ENCODE assay signal across 10 mouse cellular contexts in genomic region chr7:43470373-43470772, GRCm38 (mm10). TPM values are rescaled to one million over a fixed set of nuclear protein-coding genes. Genes with fewer than 3 reads are reported as not detected.
A peak's percentile ranks its signal among the peaks of the same experiment; 100 is the strongest.
DNase-seq lines count a peak whose midpoint lies in the region; ATAC-seq and TF ChIP-seq lines count a peak whose summit lies in the region.
"Had no signal": no experiment of that assay in that cellular context is flagged by ENCODE, and none has a peak within 500 bp of the region (broad histone marks: within the 10 kb centered on the region; RNA-seq: fewer than 3 reads in every experiment).

No protein-coding gene starts in this region.

- no peaks in the 10 kb centered on the region for H3K36me3 ChIP-seq in lung, postnatal 0 days (ENCODE audit: insufficient read depth, low read length)
- H3K36me3 ChIP-seq: midbrain, embryonic 12.5 days had no signal

- no peak for TF ChIP-seq EP300 in lung, postnatal 0 days (IDR thresholded peaks at IDR 0.05)

- no peak overlapping the region for H3K4me2 ChIP-seq in lung, postnatal 0 days (replicated peaks; ENCODE audit: low read depth, low read length)
- H3K4me2 ChIP-seq: midbrain, embryonic 12.5 days had no signal

- H3K9ac ChIP-seq in lung, postnatal 0 days (replicated peaks; ENCODE audit: low read depth), result no peak overlapping the region
- H3K9ac ChIP-seq: midbrain, embryonic 12.5 days had no signal

- intact Hi-C loops in left cerebral cortex, postnatal 10 days (cut with DNase I), result no loop called here

- no peaks in the 10 kb centered on the region for H3K4me1 ChIP-seq in lung, postnatal 0 days (ENCODE audit: insufficient read depth, low read depth, low read length)

- no peak overlapping the region for H3K27ac ChIP-seq in lung, postnatal 0 days (ENCODE audit: low read length)
- H3K27ac ChIP-seq: midbrain, embryonic 12.5 days had no signal

- ATAC-seq in lung, postnatal 0 days, result no peak

- no peaks in the 10 kb centered on the region for H3K9me3 ChIP-seq in lung, postnatal 0 days (ENCODE audit: low read length)
- H3K9me3 ChIP-seq: midbrain, embryonic 12.5 days had no signal

- peak; percentile 42 to 49 for DNase-seq in cerebellum, adult 18-20 months
- DNase-seq in cerebellum, adult 11 months, result no peak
- peak; percentile 25 to 52 for DNase-seq in left cerebral cortex, adult 18-20 months (ENCODE audit: low spot score in 2 of 2)
- DNase-seq in left cerebral cortex, postnatal 10 days (ENCODE audit: extremely low spot score in 1 of 2, low spot score in 2 of 2), result no peak
- DNase-seq in adipocyte (ENCODE audit: low spot score), result peak; percentile 46
- DNase-seq in lung, postnatal 0 days (ENCODE audit: low spot score), result peak; percentile 26
- no peak for DNase-seq in gastrocnemius, adult 18-20 months (ENCODE audit: low spot score)
- no peak for DNase-seq in urinary bladder, postnatal 4 days (ENCODE audit: low spot score in 2 of 2)

- H3K4me3 ChIP-seq in lung, postnatal 0 days (ENCODE audit: low read depth, low read length), result no peak overlapping the region
- H3K4me3 ChIP-seq: midbrain, embryonic 12.5 days had no signal

- WGBS in lung, postnatal 0 days, result 40% methylated on average over 8 of the region's 8 CpGs

- no peaks in the 10 kb centered on the region for H3K27me3 ChIP-seq in lung, postnatal 0 days (replicated peaks; ENCODE audit: insufficient read depth, low read length)

- TF ChIP-seq CTCF in lung, postnatal 0 days (IDR thresholded peaks at IDR 0.05), result peak; percentile 64

RNA-seq across cellular contexts. Expression of gene Vsig10l, which starts 7.4 kb away (rescaled TPM):
- 1 to 10 TPM; 1.2 to 2.5 TPM for total RNA-seq in left cerebral cortex, adult 18-20 months (2021)
- 1 to 10 TPM; 4.4 TPM for total RNA-seq in left cerebral cortex, postnatal 10 days (2021)
- polyA plus RNA-seq in lung, postnatal 0 days (2015; fragmentation: Nextera tagmentation; extraction: Ambion mirVana), result 5.0 TPM in 2 replicates
- total RNA-seq in gastrocnemius, adult 18-20 months (2021), result under 1 TPM; 0.85 to 0.87 TPM

RNA-seq across cellular contexts. Expression of gene Iglon5, which starts 19.5 kb away (rescaled TPM):
- total RNA-seq in left cerebral cortex, adult 18-20 months (2021), result 10 to 100 TPM; 20.6 to 24.9 TPM
- total RNA-seq in left cerebral cortex, postnatal 10 days (2021), result 10 to 100 TPM; 46.4 to 47.7 TPM
- 0.05 TPM in 1 of 2 replicates, not detected in the other for polyA plus RNA-seq in lung, postnatal 0 days (2015; fragmentation: Nextera tagmentation; extraction: Ambion mirVana)
- under 1 TPM; 0.19 to 0.39 TPM for total RNA-seq in gastrocnemius, adult 18-20 months (2021)

RNA-seq across cellular contexts. Expression of gene Gm45233, which starts 26.4 kb away (rescaled TPM):
- under 1 TPM in 1 of 2 experiments, not detected in 1; 0.81 TPM for total RNA-seq in left cerebral cortex, adult 18-20 months (2021)
- total RNA-seq in left cerebral cortex, postnatal 10 days (2021), result 1 to 10 TPM in 1 of 2 experiments, under 1 TPM in 1; 0.79 to 1.4 TPM
- 0.35 TPM in 1 of 2 replicates, not detected in the other for polyA plus RNA-seq in lung, postnatal 0 days (2015; fragmentation: Nextera tagmentation; extraction: Ambion mirVana)
- under 1 TPM; 0.28 to 0.84 TPM for total RNA-seq in gastrocnemius, adult 18-20 months (2021)

RNA-seq across cellular contexts. Expression of gene Etfb, which starts 26.5 kb away (rescaled TPM):
- total RNA-seq in left cerebral cortex, adult 18-20 months (2021), result 10 to 100 TPM; 59.0 to 64.5 TPM
- total RNA-seq in left cerebral cortex, postnatal 10 days (2021), result 10 to 100 TPM; 52.2 to 55.8 TPM
- polyA plus RNA-seq in lung, postnatal 0 days (2015; fragmentation: Nextera tagmentation; extraction: Ambion mirVana), result 356 and 377 TPM in 2 replicates
- 100 to 1,000 TPM; 282 to 331 TPM for total RNA-seq in gastrocnemius, adult 18-20 months (2021)

RNA-seq across cellular contexts. Expression of gene Cldnd2, which starts 29.8 kb away (rescaled TPM):
- total RNA-seq in left cerebral cortex, adult 18-20 months (2021), result not detected
- total RNA-seq in left cerebral cortex, postnatal 10 days (2021), result not detected
- 0.21 TPM in 1 of 2 replicates, not detected in the other for polyA plus RNA-seq in lung, postnatal 0 days (2015; fragmentation: Nextera tagmentation; extraction: Ambion mirVana)
- total RNA-seq in gastrocnemius, adult 18-20 months (2021), result not detected
- total RNA-seq: heart, postnatal 10 days had no signal
- polyA plus RNA-seq: midbrain, embryonic 12.5 days had no signal

Comparison
In these comparisons a context has a peak if more than half of its experiments do, and no peak if none do; other contexts are left out.
1. DNase-seq: peak in cerebellum, adult 18-20 months (2 of 2), left cerebral cortex, adult 18-20 months (2 of 2), adipocyte (single experiment) and lung, postnatal 0 days (single experiment); none in cerebellum, adult 11 months (single experiment), left cerebral cortex, postnatal 10 days (0 of 2), gastrocnemius, adult 18-20 months (single experiment) and urinary bladder, postnatal 4 days (0 of 2).
2. RNA of gene Iglon5, which starts 19.5 kb away (total RNA-seq): 46.4 to 47.7 TPM in left cerebral cortex, postnatal 10 days and 20.6 to 24.9 TPM in left cerebral cortex, adult 18-20 months; 0.19 to 0.39 TPM in gastrocnemius, adult 18-20 months; every median in the first group is over 10 times any median in the second.